Mouse (Mus musculus): Measurements from ENCODE around the gene Pear1. TPM values are rescaled to one million over a fixed set of nuclear protein-coding genes. Genes with fewer than 3 reads are reported as not detected.

The Pear1 gene
- polyA plus RNA-seq (2014; fragmentation: Illumina TruSeq; extraction: RNeasy Lipid Tissue Mini Kit (QIAGEN cat#74804); ENCODE audit: low read depth, low replicate concordance): 0.14 TPM

GRCm38 (mm10) chr3:87824206-87824605, at the start of gene Pear1:
Gene Pear1, minus strand, starts transcription at chr3:87824306.

DNA sequence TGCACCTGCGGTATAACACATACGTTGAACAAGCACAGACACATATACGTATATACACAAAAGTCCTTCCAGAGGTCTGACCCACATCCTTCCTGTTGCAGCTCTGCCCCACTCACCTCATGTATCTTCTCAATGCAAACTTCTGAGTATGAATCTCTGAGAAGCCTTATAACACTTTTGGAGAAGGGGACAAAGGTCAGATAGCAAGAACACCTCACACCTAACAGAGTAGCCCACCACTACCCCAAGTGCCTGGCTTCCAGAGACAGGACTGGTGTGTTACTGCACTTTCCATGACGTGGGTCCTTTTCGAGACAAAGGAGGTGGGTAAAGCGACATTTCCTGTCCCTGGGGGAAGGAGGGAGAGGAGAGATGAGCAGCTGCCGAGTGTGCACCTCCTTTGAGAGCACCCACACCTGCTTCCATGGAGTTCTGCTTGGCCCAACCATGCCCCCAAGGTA, 22.6 kb upstream of the Pear1 start, which contains the start of gene Sh2d2a:
TSS of gene Sh2d2a (plus strand) at position 106 of the 461 bp plus-strand sequence.

DNA sequence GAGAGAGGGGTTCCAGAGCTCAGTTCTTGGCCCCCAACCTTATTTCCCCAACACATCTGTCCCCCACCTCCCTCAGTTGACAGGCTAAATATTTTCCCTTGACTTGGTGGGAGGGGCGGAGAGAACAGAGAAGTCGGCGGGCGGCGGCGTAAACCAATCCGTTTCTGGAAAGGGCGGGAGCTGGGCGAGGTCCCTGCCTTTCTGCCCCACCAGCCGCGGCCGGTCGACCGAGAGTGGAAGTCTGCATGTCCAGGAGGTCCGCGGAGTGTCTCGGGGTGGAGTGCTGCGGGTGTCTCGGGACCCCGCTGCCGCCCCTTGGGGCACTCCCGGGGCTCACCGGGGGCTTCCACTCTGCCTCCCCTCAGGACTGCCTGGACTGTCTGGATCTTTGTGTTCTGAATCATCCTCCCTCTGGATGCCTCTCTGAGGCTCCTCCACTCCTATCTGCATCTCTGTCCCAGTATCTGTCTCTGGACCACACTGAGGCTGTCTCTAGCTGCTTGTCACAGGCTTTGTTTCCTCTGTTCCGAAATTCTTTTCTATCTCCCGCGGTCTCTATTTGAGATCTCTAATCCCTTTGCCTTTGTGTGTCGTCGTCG, 27.3 kb downstream of the Pear1 start, which contains the start of gene Insrr:
TSS of gene Insrr (plus strand) at position 216 of the 599 bp plus-strand sequence.

GRCm38 (mm10) chr3:87794922-87795325, 29.2 kb downstream of the Pear1 start, which contains the start of gene Ntrk1:
Gene Ntrk1, minus strand, starts transcription at chr3:87795162.

GRCm38 (mm10) chr3:87748431-87748830, 75.7 kb downstream of the Pear1 start, which contains the start of gene Lrrc71:
Gene Lrrc71, minus strand, starts transcription at chr3:87748625.

Other genes starting within 250 kb of the Pear1 start
- gene Arhgef11, start 206.7 kb downstream of the Pear1 start, polyA plus RNA-seq (2014; fragmentation: Illumina TruSeq; extraction: RNeasy Lipid Tissue Mini Kit (QIAGEN cat#74804); ENCODE audit: low read depth, low replicate concordance): 10.0 TPM
- 25.4 TPM for gene Lrrc71, start 75.7 kb downstream of the Pear1 start, polyA plus RNA-seq (2014; fragmentation: Illumina TruSeq; extraction: RNeasy Lipid Tissue Mini Kit (QIAGEN cat#74804); ENCODE audit: low read depth, low replicate concordance)
- not detected for gene Ntrk1, start 29.1 kb downstream of the Pear1 start, polyA plus RNA-seq (2014; fragmentation: Illumina TruSeq; extraction: RNeasy Lipid Tissue Mini Kit (QIAGEN cat#74804); ENCODE audit: low read depth, low replicate concordance)
- gene Insrr, start 27.4 kb downstream of the Pear1 start, polyA plus RNA-seq (2014; fragmentation: Illumina TruSeq; extraction: RNeasy Lipid Tissue Mini Kit (QIAGEN cat#74804); ENCODE audit: low read depth, low replicate concordance): not detected
- gene Sh2d2a, start 22.4 kb upstream of the Pear1 start, polyA plus RNA-seq (2014; fragmentation: Illumina TruSeq; extraction: RNeasy Lipid Tissue Mini Kit (QIAGEN cat#74804); ENCODE audit: low read depth, low replicate concordance): not detected
- 3.6 TPM for gene Prcc, start 61.3 kb upstream of the Pear1 start, polyA plus RNA-seq (2014; fragmentation: Illumina TruSeq; extraction: RNeasy Lipid Tissue Mini Kit (QIAGEN cat#74804); ENCODE audit: low read depth, low replicate concordance)
- gene Hdgf, start 82.0 kb upstream of the Pear1 start, polyA plus RNA-seq (2014; fragmentation: Illumina TruSeq; extraction: RNeasy Lipid Tissue Mini Kit (QIAGEN cat#74804); ENCODE audit: low read depth, low replicate concordance): 195 TPM
- 95.8 TPM for gene Mrpl24, start 95.2 kb upstream of the Pear1 start, polyA plus RNA-seq (2014; fragmentation: Illumina TruSeq; extraction: RNeasy Lipid Tissue Mini Kit (QIAGEN cat#74804); ENCODE audit: low read depth, low replicate concordance)
- gene Isg20l2, start 106.0 kb upstream of the Pear1 start, polyA plus RNA-seq (2014; fragmentation: Illumina TruSeq; extraction: RNeasy Lipid Tissue Mini Kit (QIAGEN cat#74804); ENCODE audit: low read depth, low replicate concordance): 96.7 TPM
- gene Rrnad1, start 106.4 kb upstream of the Pear1 start, polyA plus RNA-seq (2014; fragmentation: Illumina TruSeq; extraction: RNeasy Lipid Tissue Mini Kit (QIAGEN cat#74804); ENCODE audit: low read depth, low replicate concordance): 5.3 TPM
- gene Crabp2, start 124.4 kb upstream of the Pear1 start, polyA plus RNA-seq (2014; fragmentation: Illumina TruSeq; extraction: RNeasy Lipid Tissue Mini Kit (QIAGEN cat#74804); ENCODE audit: low read depth, low replicate concordance): not detected
- gene Nes, start 146.8 kb upstream of the Pear1 start, polyA plus RNA-seq (2014; fragmentation: Illumina TruSeq; extraction: RNeasy Lipid Tissue Mini Kit (QIAGEN cat#74804); ENCODE audit: low read depth, low replicate concordance): 0.73 TPM
- gene Bcan, start 175.9 kb upstream of the Pear1 start, polyA plus RNA-seq (2014; fragmentation: Illumina TruSeq; extraction: RNeasy Lipid Tissue Mini Kit (QIAGEN cat#74804); ENCODE audit: low read depth, low replicate concordance): not detected
- 1.8 TPM for gene Hapln2, start 203.3 kb upstream of the Pear1 start, polyA plus RNA-seq (2014; fragmentation: Illumina TruSeq; extraction: RNeasy Lipid Tissue Mini Kit (QIAGEN cat#74804); ENCODE audit: low read depth, low replicate concordance)
- gene Gpatch4, start 218.8 kb upstream of the Pear1 start, polyA plus RNA-seq (2014; fragmentation: Illumina TruSeq; extraction: RNeasy Lipid Tissue Mini Kit (QIAGEN cat#74804); ENCODE audit: low read depth, low replicate concordance): 5.1 TPM
- gene Naxe, start 234.2 kb upstream of the Pear1 start, polyA plus RNA-seq (2014; fragmentation: Illumina TruSeq; extraction: RNeasy Lipid Tissue Mini Kit (QIAGEN cat#74804); ENCODE audit: low read depth, low replicate concordance): 17.5 TPM